Mouse (Mus musculus) neural tube, embryonic 10.5 days (tissue): ENCODE results near the gene Cox6a2.
A peak's percentile ranks its signal among the peaks of the same experiment; 100 is the strongest.
"Not testable (repeated sequence)": the region's sequence is repeated elsewhere in the genome, so short reads cannot be mapped to it uniquely, and the experiment has no call there.

Experiments
- DNase-seq: peaks from one replicate; pipeline ENCODE4 v3.0.0-alpha.2; 2017; ENCODE audit warnings: low spot score; ENCODE audit errors: extremely low spot score

Gene Cox6a2

GRCm38 (mm10) chr7:128235481-128235880, 29.3 kb upstream of the Cox6a2 start:
- no peak for DNase-seq

GRCm38 (mm10) chr7:128234796-128235195, 28.6 kb upstream of the Cox6a2 start:
- DNase-seq: no peak

- DNase-seq: no peak
Observed at GRCm38 (mm10) chr7:128231741-128232140, 25.6 kb upstream of the Cox6a2 start.

GRCm38 (mm10) chr7:128220936-128221335, 14.7 kb upstream of the Cox6a2 start:
- no peak for DNase-seq

GRCm38 (mm10) chr7:128219952-128220351, 13.8 kb upstream of the Cox6a2 start:
- DNase-seq: no peak

DNA sequence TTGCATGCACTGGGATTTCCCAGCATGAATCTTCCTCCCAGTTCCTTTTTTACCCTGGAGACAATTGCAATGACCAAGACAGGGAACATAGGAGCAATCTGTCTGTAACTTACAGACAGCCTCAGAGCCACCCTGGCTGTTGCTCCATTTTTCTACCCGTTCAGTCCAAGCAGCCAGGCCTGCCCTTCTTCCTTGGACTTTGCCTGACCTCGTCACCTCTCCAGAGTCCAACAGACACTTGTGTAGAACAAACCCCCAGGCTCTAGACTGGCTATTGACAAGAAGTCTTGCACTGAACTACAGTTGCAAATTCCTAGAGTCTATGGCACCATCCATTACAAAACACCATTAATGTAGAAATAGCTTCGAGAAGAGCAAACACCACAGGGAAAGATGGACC, 3.6 kb upstream of the Cox6a2 start:
- no peak for DNase-seq

DNA sequence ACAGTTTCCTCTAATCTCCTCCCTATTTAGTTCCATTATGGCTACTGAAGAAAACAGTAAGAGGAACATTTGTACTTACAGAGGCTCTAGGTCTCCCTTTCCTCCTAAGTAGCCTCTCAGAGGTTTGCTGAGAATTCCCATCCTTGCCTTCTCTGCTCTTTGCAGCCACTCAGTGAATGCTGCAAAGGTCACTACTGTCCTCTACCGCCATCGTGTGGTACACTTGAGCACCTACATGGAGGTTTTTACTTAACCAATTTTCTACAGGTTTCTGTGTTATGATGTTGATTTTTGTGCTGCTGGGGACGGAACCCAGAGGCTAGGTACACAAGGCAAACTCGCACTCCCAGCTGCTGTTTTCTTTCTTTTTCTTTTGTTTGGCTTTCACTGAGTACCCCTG, 2.0 kb upstream of the Cox6a2 start:
- peak; percentile 51 for DNase-seq

GRCm38 (mm10) chr7:128205695-128206094, 492 bp downstream of the Cox6a2 start:
- no peak for DNase-seq

GRCm38 (mm10) chr7:128204179-128204578, 2.0 kb downstream of the Cox6a2 start:
- DNase-seq: no peak

DNA sequence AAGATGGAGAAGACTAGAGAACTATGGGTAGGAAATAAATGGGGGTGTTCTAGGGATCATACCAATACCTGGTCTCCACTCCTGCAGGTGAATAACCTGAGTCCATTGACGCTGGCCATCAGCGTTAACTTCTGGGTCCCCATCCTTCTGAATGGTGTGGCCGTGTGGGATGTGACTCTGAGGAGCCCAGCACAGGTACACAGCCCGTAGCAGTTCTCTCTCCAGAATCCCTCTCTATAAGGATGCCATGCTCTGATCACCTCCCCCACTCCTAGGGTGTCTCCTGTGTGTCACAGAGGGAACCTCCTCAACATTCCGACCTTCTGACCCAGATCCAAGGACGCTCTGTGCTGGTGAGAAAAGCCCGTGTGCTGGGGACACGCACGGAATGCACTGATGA, 3.1 kb downstream of the Cox6a2 start:
- DNase-seq: no peak

DNA sequence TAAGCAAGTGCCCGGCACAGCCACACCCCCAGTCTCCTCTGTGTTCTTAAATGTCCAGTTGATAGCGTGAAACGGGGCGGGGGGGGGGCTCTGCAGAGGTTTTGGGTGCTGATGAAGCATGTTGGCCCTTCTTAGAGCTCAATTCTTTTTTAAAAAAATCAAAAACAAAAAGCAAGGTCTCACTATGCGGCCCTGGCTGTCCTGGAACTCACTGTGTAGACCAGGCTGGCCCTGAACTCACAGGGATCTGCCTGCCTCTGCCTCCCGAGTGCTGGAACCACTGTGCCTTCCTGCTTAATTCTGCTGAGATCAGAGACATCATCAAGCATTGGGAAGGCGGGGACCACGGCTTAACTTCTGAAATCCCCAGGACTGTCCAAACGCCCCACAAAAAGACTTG, 4.6 kb downstream of the Cox6a2 start:
- no peak for DNase-seq

DNA sequence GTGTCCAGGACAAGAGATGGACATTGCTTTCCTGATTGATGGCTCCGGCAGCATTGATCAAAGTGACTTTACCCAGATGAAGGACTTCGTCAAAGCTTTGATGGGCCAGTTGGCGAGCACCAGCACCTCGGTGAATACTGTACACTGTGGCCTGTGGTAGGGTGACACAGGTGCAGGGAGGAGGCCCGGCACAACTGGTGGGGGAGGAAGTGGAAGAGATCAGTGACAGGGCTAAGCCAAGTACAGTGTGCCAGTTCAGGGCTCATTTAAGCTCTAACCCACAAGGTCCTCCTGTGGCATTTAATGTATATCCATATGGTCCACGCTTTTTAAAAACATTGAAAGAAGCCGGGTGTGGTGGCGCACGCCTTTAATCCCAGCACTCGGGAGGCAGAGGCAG, 24.5 kb downstream of the Cox6a2 start:
- DNase-seq: no peak

GRCm38 (mm10) chr7:128180546-128180945, 25.6 kb downstream of the Cox6a2 start:
- no peak for DNase-seq

GRCm38 (mm10) chr7:128180126-128180525, 26.1 kb downstream of the Cox6a2 start:
- no peak for DNase-seq

- no peak for DNase-seq
Observed at GRCm38 (mm10) chr7:128178385-128178784, 27.8 kb downstream of the Cox6a2 start.

- DNase-seq: no peak
Observed at GRCm38 (mm10) chr7:128169996-128170395, 36.2 kb downstream of the Cox6a2 start.

GRCm38 (mm10) chr7:128166391-128166790, 39.8 kb downstream of the Cox6a2 start:
- DNase-seq: no peak

- DNase-seq: no peak
Observed at GRCm38 (mm10) chr7:128164001-128164400, 42.2 kb downstream of the Cox6a2 start.

DNA sequence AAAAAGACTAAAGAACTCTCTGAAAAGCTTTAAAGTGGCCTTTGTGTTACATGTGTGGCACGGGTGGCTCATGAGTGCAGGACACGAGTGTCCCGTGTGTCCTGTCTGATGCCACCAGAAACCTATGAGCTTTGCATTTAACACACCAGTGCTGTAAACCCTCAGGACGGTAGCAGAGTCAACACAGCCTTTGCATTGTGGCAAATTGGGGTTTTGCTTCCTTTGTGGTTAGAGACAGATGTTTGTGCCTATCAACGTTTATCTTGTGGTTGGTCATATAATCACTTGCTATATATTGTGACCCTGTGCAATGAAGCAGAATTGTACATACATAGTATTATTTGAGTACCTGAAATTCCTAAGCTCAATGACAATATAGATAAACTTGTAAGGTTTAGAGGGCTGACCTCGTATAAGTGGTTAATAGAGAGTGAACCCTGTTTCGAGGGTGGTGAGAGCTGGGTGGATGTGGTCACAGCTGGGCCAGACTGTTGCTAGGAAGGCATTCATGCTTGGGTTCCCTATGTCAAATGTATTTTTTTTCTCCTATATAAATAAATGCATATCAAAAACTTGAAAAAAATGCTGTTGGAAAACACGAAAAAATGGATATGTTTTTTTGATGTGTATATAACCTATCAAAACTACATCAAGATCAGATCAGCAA, 47.4 kb downstream of the Cox6a2 start:
- not testable (repeated sequence) for DNase-seq
